Mouse (Mus musculus): ENCODE measurements around the gene Sgsm1. TPM values are rescaled to one million over a fixed set of nuclear protein-coding genes. Genes with fewer than 3 reads are reported as not detected.

Gene Sgsm1
- total and polyA plus RNA-seq, 2 experiments from 2014 or later = 15.2 to 43.4 TPM

DNA sequence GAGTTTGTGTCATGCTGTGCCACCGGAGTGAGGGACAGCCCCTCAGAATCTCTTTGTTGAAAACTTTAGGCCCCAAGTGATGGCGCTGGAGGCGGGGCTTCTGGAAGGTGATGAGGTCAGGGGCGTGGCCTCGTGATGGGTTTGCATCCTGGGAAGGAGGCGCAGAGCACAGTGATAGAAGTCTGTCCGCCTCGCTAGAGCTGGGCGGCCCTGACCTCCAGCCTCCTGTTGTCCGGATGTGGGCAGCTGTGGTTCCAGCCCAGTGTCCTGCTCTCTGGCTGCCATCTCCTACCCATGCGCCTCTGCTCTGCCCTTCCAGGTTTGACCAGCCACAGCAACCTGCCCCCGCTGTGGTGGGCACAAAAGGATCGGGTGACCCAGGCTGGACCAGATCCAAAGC lies 8.7 kb downstream of the Sgsm1 start:
- Histone ChIP-seq H3K4me1 (ENCODE audit: insufficient read depth, low read length) (peaks cover 4% of the 10 kb centered on the region; the same call in 1 of the 2 replicates), H3K4me2 (ENCODE audit: low read depth, low read length) (no peak overlapping the region), H3K9me3 (ENCODE audit: low read length) (no peaks in the 10 kb centered on the region), H3K4me3 (ENCODE audit: low read length) (no peak overlapping the region), H3K27ac (no peak overlapping the region), H3K9ac (replicated peaks; ENCODE audit: low read length) (no peak overlapping the region), H3K27me3 (ENCODE audit: insufficient read depth, low read length) (no peaks in the 10 kb centered on the region), H3K36me3 (ENCODE audit: insufficient read depth, low read length) (no peaks in the 10 kb centered on the region)
- 26% methylated on average over 13 of the region's 13 CpGs for WGBS
- TF ChIP-seq CTCF (IDR thresholded peaks at IDR 0.05; ENCODE audit: low read depth) = no peak
- ATAC-seq = no peak
- DNase-seq (ENCODE audit: low spot score) = no peak

DNA sequence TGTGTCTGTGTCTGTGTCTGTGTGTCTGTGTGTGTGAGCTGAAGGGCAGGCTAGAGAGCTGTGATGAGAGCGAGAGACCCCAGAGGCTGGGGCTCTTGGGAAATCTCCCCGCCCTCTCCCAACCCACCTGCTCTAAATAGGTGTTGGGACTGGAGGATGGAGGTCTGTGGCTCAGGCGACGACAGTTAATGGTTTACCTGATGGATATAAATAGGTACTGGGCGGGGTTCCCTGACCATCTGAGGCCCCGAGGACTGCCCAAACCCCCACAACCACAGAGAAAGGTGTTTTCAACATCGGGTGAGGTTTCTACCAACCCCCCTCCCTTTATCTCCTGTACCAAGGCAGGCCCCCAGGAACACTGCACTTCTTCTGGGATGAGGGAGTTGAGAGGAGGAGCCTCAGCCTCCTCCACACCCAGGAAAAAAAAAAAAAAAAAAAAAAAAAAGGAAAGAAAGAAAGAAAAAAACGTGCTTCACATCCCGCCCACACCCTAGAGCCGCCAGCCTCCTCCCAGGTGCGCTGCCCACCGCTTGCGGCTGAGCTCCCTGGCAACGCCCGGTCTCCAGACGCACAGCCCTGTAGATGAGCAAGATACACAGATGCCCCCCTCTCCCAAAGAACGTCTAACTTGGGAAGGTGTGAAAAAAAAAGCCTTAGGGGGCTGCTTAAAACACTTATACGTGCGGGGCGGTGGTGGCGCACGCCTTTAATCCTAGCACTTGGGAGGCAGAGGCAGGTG lies 10.3 kb downstream of the Sgsm1 start:
- 81% methylated on average over 22 of the region's 22 CpGs for WGBS
- Histone ChIP-seq H3K36me3 (ENCODE audit: insufficient read depth, low read length) (no peaks in the 10 kb centered on the region), H3K9ac (replicated peaks; ENCODE audit: low read length) (no peak overlapping the region), H3K4me2 (ENCODE audit: low read depth, low read length) (no peak overlapping the region), H3K4me1 (ENCODE audit: insufficient read depth, low read length) (no peaks in the 10 kb centered on the region; the same call in 1 of the 2 replicates), H3K27ac (no peak overlapping the region), H3K27me3 (ENCODE audit: insufficient read depth, low read length) (no peaks in the 10 kb centered on the region), H3K9me3 (ENCODE audit: low read length) (no peaks in the 10 kb centered on the region), H3K4me3 (ENCODE audit: low read length) (no peak overlapping the region)
- no peak for TF ChIP-seq CTCF (IDR thresholded peaks at IDR 0.05; ENCODE audit: low read depth)
- DNase-seq (ENCODE audit: low spot score) = no peak
- ATAC-seq = no peak

GRCm38 (mm10) chr5:113299433-113299832 lies 11.2 kb downstream of the Sgsm1 start:
- WGBS = 48% methylated on average over 9 of the region's 9 CpGs
- no peak overlapping the region for H3K9ac ChIP-seq (replicated peaks; ENCODE audit: low read length)

GRCm38 (mm10) chr5:113298826-113299225 lies 11.8 kb downstream of the Sgsm1 start:
- Histone ChIP-seq H3K27ac (no peak overlapping the region), H3K4me2 (ENCODE audit: low read depth, low read length) (no peak overlapping the region), H3K9ac (replicated peaks; ENCODE audit: low read length) (no peak overlapping the region), H3K9me3 (ENCODE audit: low read length) (no peaks in the 10 kb centered on the region), H3K27me3 (ENCODE audit: insufficient read depth, low read length) (no peaks in the 10 kb centered on the region), H3K36me3 (ENCODE audit: insufficient read depth, low read length) (no peaks in the 10 kb centered on the region), H3K4me1 (ENCODE audit: insufficient read depth, low read length) (no peaks in the 10 kb centered on the region; the same call in 1 of the 2 replicates), H3K4me3 (ENCODE audit: low read length) (no peak overlapping the region)
- DNase-seq (ENCODE audit: low spot score) = no peak
- TF ChIP-seq CTCF (IDR thresholded peaks at IDR 0.05; ENCODE audit: low read depth) = no peak
- no peak for ATAC-seq
- WGBS = 63% methylated on average over 6 of the region's 6 CpGs

More at GRCm38 (mm10) chr5:113299433-113299832, 11.2 kb downstream of the Sgsm1 start:
- H3K9me3 ChIP-seq (ENCODE audit: low read length) = no peaks in the 10 kb centered on the region
- H3K4me2 ChIP-seq (ENCODE audit: low read depth, low read length) = no peak overlapping the region
- no peaks in the 10 kb centered on the region for H3K36me3 ChIP-seq (ENCODE audit: insufficient read depth, low read length)
- DNase-seq (ENCODE audit: low spot score) = no peak
- no peaks in the 10 kb centered on the region; the same call in 1 of the 2 replicates for H3K4me1 ChIP-seq (ENCODE audit: insufficient read depth, low read length)
- no peak for TF ChIP-seq CTCF (IDR thresholded peaks at IDR 0.05; ENCODE audit: low read depth)
- H3K4me3 ChIP-seq (ENCODE audit: low read length) = no peak overlapping the region
- no peaks in the 10 kb centered on the region for H3K27me3 ChIP-seq (ENCODE audit: insufficient read depth, low read length)
- H3K27ac ChIP-seq = no peak overlapping the region
- ATAC-seq = no peak

- WGBS = 31% methylated on average over 12 of the region's 12 CpGs
Observed at GRCm38 (mm10) chr5:113298040-113298439, 12.5 kb downstream of the Sgsm1 start.

GRCm38 (mm10) chr5:113295791-113296190 lies 14.8 kb downstream of the Sgsm1 start:
- H3K9ac ChIP-seq (replicated peaks; ENCODE audit: low read length) = no peak overlapping the region
- no peaks in the 10 kb centered on the region for H3K9me3 ChIP-seq (ENCODE audit: low read length)
- no peaks in the 10 kb centered on the region for H3K27me3 ChIP-seq (ENCODE audit: insufficient read depth, low read length)
- no peaks in the 10 kb centered on the region; the same call in none of the 2 replicates for H3K4me1 ChIP-seq (ENCODE audit: insufficient read depth, low read length)
- H3K27ac ChIP-seq = no peak overlapping the region
- peak; percentile 46 for DNase-seq (ENCODE audit: low spot score)
- no peak for ATAC-seq
- H3K4me3 ChIP-seq (ENCODE audit: low read length) = no peak overlapping the region
- H3K4me2 ChIP-seq (ENCODE audit: low read depth, low read length) = no peak overlapping the region
- 42% methylated on average over 4 of the region's 4 CpGs for WGBS
- TF ChIP-seq CTCF (IDR thresholded peaks at IDR 0.05; ENCODE audit: low read depth) = peak; percentile 53
- no peaks in the 10 kb centered on the region for H3K36me3 ChIP-seq (ENCODE audit: insufficient read depth, low read length)

More at GRCm38 (mm10) chr5:113298040-113298439, 12.5 kb downstream of the Sgsm1 start:
- Histone ChIP-seq H3K4me2 (ENCODE audit: low read depth, low read length) (no peak overlapping the region), H3K9ac (replicated peaks; ENCODE audit: low read length) (no peak overlapping the region), H3K4me3 (ENCODE audit: low read length) (no peak overlapping the region), H3K4me1 (ENCODE audit: insufficient read depth, low read length) (no peaks in the 10 kb centered on the region; the same call in 1 of the 2 replicates), H3K9me3 (ENCODE audit: low read length) (no peaks in the 10 kb centered on the region), H3K27me3 (ENCODE audit: insufficient read depth, low read length) (no peaks in the 10 kb centered on the region), H3K27ac (no peak overlapping the region), H3K36me3 (ENCODE audit: insufficient read depth, low read length) (no peaks in the 10 kb centered on the region)
- no peak for ATAC-seq
- no peak for TF ChIP-seq CTCF (IDR thresholded peaks at IDR 0.05; ENCODE audit: low read depth)
- DNase-seq (ENCODE audit: low spot score) = no peak

GRCm38 (mm10) chr5:113294575-113294974 lies 16.0 kb downstream of the Sgsm1 start:
- H3K36me3 ChIP-seq (ENCODE audit: insufficient read depth, low read length) = no peaks in the 10 kb centered on the region

More at GRCm38 (mm10) chr5:113294575-113294974, 16.0 kb downstream of the Sgsm1 start:
- TF ChIP-seq CTCF (IDR thresholded peaks at IDR 0.05; ENCODE audit: low read depth) = no peak
- WGBS = 82% methylated on average over 5 of the region's 5 CpGs
- no peaks in the 10 kb centered on the region for H3K9me3 ChIP-seq (ENCODE audit: low read length)
- ATAC-seq = no peak
- no peak for DNase-seq (ENCODE audit: low spot score)
- H3K4me2 ChIP-seq (ENCODE audit: low read depth, low read length) = no peak overlapping the region
- no peaks in the 10 kb centered on the region; the same call in none of the 2 replicates for H3K4me1 ChIP-seq (ENCODE audit: insufficient read depth, low read length)
- H3K9ac ChIP-seq (replicated peaks; ENCODE audit: low read length) = no peak overlapping the region
- H3K27me3 ChIP-seq (ENCODE audit: insufficient read depth, low read length) = no peaks in the 10 kb centered on the region
- H3K4me3 ChIP-seq (ENCODE audit: low read length) = no peak overlapping the region
- no peak overlapping the region for H3K27ac ChIP-seq

Measured in hindbrain, postnatal 0 days (tissue).